Mouse (Mus musculus) layer of hippocampus, adult 2 months (tissue): ENCODE measurements around the gene Zfr. TPM values are rescaled to one million over a fixed set of nuclear protein-coding genes. Genes with fewer than 3 reads are reported as not detected.

ENCODE experiments used
- DNase-seq, 2 experiments: peaks; one replicate each; pipeline ENCODE4 v3.0.0; 2022; ENCODE audit warnings: low spot score in 2 of 2
- H3K27ac ChIP-seq: fragments of 200-600 bp; 2 replicates; pipeline ENCODE4 v1.8.1; 2022
- H3K4me3 ChIP-seq: fragments of 200-600 bp; 2 replicates; pipeline ENCODE4 v1.8.1; 2022; ENCODE audit warnings: mild to moderate bottlenecking
- CTCF ChIP-seq: fragments of 200-600 bp; conservative IDR thresholded peaks from 2 replicates; pipeline ENCODE4 v1.8.1; 2022; ENCODE audit warnings: antibody characterized with exemption, mild to moderate bottlenecking, moderate library complexity
- long read RNA-seq, 2 experiments: library from polyadenylated mRNA; stranded (forward); transcript quantifications; one replicate each; pipeline ENCODE4 v2.0.0; 2021; ENCODE audit warnings: borderline mapping rate in 2 of 2
- total RNA-seq, 2 experiments: library from RNA; stranded (reverse); gene quantifications; 2 replicates each; pipeline ENCODE4 v1.2.3; 2021

Gene Zfr
- total RNA-seq = 100 to 1,000 TPM; 357 TPM
- long read RNA-seq, experiment 1, full-length matches to known transcripts = 56 of 200 reads
- long read RNA-seq, experiment 1, partial matches to known transcripts = 95 of 200 reads
- long read RNA-seq, experiment 1, other reads (novel, unspliced or antisense) = 49 of 200 reads
- long read RNA-seq, experiment 2, full-length matches to known transcripts = 98 of 331 reads
- long read RNA-seq, experiment 2, partial matches to known transcripts = 158 of 331 reads
- long read RNA-seq, experiment 2, other reads (novel, unspliced or antisense) = 75 of 331 reads

DNA sequence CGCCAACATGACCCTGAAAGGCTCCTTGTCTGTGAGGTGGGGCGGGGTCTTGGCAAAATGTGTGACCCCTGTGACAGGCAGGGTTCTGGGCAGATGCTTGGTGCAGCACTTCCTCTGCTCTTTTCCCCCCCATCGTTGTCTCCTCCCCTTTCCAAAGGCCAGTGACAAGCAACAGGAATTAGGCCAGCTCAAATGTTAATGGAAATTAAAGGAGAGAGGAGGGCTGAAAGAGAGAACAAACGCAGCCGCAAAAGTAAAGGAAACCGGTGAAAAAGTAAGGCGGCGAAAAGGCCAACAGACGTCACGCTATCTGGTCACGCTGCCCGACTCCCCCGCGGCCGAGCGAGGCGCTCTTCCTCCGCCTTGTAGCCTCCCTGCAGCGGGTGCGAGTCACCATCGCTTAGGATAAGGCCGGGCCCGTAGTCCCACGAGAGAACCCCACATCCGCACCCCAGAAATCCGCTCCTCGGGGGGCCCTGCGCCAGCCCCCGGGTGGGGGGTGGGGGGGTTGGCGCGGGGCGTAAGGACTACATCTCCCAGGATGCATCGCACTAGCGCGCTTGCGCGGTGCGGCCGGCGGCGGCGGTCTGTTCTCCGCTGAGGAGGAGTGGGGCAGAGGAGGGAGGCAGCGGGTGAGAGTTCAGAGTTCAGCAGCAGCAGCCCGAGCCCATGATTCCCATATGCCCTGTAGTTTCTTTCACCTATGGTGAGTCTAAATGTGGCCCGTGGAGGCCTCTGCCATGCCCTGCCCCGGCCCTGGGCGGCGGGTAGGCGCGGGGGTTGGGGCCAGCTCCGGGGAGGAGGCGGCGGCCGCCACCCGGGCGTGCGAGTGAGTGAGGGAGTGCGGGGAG, at the start of gene Zfr:
Zfr (plus strand) TSS at position 590 of the 851 bp plus-strand sequence.
- peak within 1 kb of the TSS; percentile 100 for H3K27ac ChIP-seq
- peak; percentile 66 for TF ChIP-seq CTCF
- peak within 1 kb of the TSS; percentile 96 for H3K4me3 ChIP-seq
- peak; percentile 89 to 94 for DNase-seq

DNA sequence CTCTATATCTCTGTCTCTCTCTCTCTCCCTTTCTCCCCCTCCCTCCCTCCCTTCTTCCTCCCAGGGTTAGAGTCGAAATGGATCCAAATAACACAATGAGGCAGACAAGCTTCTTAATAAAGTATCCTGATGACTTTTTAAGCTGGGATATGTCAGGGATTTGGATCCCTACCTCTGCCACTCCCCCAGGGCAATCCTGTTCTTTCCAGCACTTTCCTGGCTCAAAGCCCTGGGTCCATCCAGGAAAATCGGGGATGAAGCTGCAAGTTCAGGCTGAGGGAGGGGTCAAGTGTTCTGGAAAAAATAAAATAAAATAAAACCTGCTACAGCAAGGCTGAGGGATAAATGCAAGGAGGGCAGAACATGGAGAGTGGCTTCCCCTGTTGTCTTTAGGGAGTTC, 49.7 kb upstream of the Zfr start:
- no peak overlapping the region for H3K4me3 ChIP-seq
- no peak overlapping the region for H3K27ac ChIP-seq
- no peak for TF ChIP-seq CTCF
- no peak for DNase-seq

DNA sequence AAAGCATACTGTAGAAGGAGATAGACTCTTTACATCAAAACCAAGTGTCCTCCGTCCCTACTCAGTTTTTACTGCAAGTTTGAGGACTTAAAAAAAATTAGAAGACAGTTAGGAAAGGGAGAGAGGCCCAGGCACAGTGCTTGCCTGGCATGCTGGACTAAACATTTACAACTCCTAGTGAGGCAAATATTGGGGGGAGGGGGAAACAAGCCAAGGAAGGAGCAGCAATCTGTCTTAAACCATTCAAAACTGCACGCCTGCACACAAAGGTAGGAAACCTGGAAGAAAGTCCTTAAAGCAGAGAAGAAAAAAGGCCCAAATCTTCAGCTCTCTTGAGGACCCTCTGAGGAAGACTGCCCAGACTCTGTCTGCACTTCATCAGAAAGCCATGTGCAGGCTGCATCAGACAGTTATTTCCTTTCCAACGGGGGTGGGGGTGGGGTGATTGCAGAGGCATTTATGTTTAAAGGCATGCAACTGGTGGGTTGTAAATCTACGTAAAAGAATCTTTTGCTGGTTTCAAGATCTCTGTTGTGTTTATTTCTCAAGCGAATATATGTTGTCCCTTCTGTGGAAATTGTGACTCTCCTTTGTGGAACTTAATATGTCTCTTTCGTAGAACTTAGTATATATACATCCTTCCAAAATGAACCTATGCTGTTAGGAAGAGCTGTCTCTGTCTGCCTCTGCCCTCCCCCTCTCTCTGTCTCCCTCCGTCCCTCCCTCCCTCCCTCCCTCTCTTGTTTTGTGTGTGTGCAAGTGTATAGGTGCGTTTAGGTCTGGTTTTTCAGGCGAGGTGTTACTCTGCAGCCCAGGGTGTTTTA, 49.0 kb upstream of the Zfr start:
- H3K27ac ChIP-seq = no peak overlapping the region
- no peak overlapping the region for H3K4me3 ChIP-seq
- TF ChIP-seq CTCF = no peak
- DNase-seq = no peak

DNA sequence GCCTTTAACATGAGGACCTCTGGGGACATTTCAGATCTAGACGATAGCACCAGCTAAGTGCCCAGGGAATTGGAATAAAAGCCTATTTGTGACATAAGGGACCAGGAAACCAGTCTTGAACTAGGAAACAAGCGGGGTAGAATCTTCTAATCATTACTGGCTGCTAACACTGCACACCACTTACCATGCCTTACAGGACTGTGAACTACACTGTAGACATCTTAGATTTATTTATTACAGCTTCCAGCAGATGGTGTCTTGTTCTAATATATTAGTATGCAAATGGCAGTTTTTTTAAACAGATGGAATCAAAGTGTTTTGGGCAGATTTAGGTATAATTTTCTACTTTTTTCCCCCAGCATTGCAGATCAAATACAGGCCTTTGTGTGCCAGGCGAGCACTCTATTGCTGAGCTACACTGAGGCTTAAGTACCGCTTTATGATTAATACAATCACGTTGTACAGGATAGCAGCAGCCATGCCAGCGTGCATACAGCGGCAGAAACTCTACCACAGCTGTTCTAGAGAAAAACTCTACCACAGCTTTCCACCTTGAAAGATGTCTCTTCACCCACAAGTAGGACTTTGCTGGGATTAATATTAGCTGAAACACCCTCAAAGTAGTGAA, 44.8 kb upstream of the Zfr start:
- DNase-seq = peak in 1 of 2 experiments; percentile 44
- peak; percentile 30; the same call in 1 of the 2 replicates for TF ChIP-seq CTCF
- H3K27ac ChIP-seq = peak overlapping the region; percentile 71

DNA sequence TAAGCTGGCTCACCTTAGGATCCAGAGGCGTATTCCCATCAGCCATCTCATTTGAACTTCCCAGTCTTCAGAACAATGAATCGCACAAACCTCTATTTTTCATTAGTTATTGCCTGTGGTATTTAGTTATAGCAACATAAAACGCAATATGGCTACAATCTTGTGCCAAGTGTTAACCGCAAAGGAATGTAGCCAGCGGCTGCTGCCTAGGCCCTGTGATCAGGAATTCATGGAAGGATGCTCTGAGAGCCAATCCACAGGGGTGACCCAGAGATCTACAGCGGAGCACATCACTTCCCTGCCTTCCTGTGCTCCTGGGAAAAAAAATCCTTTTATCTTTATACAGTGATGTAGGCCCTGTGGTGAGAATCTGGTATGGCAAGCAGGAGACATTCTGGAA, 43.2 kb upstream of the Zfr start:
- Histone ChIP-seq H3K4me3 (no peak overlapping the region), H3K27ac (peak overlapping the region; percentile 71)
- TF ChIP-seq CTCF = peak; percentile 32
- no peak for DNase-seq

More for the DNA sequence above, 44.8 kb upstream of the Zfr start:
- H3K4me3 ChIP-seq = no peak overlapping the region

DNA sequence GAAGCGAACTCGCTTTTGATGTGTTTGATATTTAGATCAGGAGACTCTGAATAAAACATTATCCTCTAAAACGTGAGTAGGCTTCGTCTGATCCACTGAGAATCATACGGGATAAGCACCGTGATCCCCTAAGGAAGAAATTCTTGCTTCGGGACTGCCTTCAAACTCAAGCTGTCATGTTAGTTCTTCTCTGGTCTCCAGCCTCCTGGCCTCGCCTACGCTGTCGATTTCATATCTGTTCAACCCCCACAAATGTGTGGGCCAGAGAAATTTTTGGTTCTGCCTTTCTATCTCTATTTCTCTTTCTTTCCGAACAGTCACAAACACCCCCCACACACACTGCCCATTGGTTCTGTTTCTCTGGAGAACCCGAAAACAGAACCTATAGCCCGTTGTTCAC, 35.3 kb upstream of the Zfr start:
- DNase-seq = peak in 1 of 2 experiments; percentile 60
- Histone ChIP-seq H3K4me3 (no peak overlapping the region), H3K27ac (peak overlapping the region; percentile 71)
- TF ChIP-seq CTCF = no peak

DNA sequence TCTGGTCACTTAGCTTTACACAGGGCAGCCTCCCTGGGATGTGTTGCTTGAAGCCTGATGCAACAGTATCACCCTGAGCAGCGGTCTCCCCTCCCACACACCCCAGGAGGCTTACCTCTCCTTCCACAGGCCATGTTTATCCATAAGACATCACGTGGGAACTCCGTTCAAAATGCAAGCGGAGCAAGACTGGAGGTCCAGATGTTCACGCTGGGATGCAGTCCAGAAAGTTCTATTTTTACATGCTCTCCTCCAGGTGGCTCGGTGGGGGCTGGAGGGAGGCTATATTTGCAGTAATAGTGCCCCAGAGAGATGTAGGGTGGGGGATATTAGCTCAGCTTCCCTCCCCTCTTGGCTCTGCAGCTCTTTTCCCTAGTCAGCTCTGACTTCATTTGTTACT, 33.5 kb upstream of the Zfr start:
- Histone ChIP-seq H3K27ac (peak overlapping the region; percentile 72), H3K4me3 (no peak overlapping the region)
- peak; percentile 42 to 50 for DNase-seq
- TF ChIP-seq CTCF = no peak

DNA sequence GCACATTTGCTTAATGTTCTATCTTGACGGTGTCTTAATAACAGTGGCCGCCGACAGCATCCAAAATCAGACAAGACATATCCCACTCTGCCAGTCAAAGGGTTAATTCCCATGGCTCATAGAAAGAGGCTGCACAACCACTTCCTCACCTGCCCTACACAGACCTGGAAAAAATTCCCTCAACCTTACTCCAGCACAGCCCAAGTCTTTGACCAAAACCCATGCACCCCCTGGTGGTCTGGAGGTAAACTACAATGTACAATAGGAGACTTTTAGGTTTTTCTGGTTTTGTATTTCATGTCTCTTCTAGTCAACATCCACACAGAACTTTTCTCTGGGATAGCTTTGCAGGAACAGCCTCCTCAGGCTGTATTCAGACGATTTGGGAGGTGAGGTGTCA, 32.8 kb upstream of the Zfr start:
- no peak overlapping the region for H3K4me3 ChIP-seq
- peak in 1 of 2 experiments; percentile 68 for DNase-seq
- peak; percentile 87 for TF ChIP-seq CTCF
- peak overlapping the region; percentile 72 for H3K27ac ChIP-seq

DNA sequence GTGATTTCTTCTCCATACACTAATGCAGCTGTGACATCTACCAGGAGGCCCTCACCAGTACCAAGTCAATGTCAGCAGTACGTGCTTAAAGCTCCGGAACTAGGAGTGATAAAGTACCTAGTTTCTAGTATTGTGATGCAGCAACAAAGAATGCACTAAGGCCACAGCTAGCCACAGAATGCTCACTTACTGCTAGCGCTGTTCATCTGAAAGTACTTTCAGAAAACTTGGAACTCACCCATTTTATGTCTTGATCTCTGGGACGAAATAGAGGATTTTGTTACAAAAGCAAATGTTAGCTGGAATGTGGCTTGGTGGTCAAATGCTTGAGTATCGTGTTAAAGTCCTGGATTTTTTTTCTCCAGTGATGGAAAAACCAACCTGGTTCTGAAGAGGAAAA, 30.0 kb upstream of the Zfr start:
- Histone ChIP-seq H3K27ac (no peak overlapping the region), H3K4me3 (no peak overlapping the region)
- no peak for TF ChIP-seq CTCF
- DNase-seq = no peak

DNA sequence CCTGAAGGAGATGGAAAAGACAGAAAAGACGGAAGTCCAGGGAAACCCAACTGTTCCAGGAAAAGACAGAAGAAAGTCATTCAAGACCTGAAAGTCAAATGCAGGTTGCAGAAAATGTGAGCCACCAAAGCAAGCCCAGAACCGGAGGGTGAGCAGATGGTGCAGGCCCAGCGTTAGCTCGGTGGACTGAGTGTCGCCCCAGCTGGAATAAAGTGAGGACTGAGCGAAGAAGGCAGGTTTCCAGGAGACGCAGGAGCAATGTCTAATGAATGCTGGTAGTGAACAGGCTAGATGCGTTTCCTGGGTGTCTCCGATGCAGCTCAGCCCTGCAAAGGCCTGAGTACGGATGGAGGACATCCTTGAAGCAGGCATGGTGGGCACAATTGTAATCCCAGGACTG, 29.5 kb upstream of the Zfr start:
- no peak for TF ChIP-seq CTCF
- Histone ChIP-seq H3K4me3 (no peak overlapping the region), H3K27ac (no peak overlapping the region)
- DNase-seq = no peak

DNA sequence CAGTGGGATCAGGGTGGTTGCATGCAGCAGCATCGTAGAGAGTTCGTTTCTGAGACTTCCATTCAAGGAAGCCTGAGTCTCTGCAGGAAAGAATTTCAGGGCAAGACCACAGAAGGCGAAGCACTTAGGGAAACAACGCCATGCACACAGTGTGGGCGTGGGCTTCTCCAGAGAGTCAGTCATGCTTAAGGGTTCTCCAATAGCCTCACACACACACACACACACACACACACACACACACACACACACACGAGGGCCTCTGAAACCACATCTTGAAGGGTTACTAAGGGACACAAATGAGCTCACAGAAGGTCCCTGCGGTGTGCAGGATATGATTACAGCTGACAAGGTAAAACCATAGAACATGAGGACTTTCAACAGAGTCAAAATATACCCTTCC, 27.5 kb upstream of the Zfr start:
- H3K4me3 ChIP-seq = no peak overlapping the region
- no peak for TF ChIP-seq CTCF
- no peak overlapping the region for H3K27ac ChIP-seq
- DNase-seq = no peak

DNA sequence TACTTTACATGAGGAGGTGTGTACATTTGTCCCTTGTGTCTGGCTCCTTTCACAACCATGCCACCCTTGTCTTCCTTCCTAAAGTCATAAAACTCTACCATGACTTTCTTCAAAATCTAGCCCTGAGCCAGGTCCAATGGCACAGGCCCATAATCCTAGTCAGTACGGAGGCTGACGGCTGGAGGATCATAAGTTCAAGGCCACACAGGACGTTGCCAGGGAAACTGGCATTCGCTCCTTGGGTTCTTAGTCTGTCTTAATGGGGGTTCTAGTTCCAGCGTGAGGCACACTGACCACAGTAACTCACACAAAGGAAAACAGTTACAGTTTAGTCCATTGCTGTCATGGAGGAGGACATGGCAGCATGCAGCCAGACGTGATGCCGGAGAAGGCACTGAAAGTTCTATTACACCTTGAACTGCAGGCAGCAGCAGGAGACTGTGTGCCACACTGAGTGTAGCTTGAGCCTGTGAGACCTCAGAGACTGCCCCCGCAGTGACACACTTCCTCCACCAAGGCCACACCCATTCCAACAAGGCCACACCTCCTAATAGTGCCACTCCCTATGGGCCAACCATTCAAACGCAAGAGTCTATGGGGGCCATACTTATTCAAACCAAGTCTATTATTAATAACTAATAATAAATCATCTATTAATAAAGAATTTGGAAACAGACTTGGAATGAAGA, 26.5 kb upstream of the Zfr start:
- Histone ChIP-seq H3K4me3 (no peak overlapping the region), H3K27ac (no peak overlapping the region)
- no peak for DNase-seq
- TF ChIP-seq CTCF = no peak
